Comparison of ENCODE assay signal across 7 mouse cellular contexts in the genomic region with DNA sequence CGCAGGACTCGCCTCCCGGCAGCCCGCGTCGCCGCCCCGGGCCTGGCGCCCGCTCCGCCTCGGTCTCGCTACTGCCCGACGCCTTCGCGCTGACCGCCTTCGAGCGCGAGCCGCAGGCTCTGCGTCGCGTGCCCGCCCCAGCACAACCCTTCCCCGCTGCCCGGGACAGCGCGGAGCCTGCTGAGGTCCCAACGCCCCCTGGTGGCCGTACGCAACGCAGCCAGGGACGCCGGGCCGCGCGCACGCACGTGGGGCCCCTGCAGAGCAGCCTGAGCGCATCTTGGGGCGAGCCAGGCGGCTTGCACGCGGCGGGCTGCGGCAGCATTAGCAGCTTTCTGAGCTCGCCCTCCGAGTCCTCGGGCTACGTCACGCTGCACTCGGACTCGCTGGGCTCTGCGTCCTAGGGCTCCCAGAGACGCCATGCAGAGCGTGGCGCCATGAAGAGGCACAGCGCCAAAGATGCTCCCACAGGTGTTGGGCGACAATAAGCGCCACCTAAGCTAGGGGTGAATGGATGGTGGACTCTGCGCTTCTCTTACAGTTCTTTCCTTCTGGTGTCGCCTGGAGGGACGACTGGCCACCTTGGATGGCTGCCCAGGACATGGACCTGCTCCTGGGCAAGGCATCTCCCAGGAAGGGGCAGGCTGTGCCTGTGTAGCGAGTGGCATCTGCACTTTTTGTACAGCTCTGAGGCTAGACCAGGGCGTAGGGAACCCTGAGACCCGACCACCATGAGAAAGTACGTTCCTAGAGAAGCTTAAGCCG. TPM values are rescaled to one million over a fixed set of nuclear protein-coding genes. Genes with fewer than 3 reads are reported as not detected.
DNase-seq lines count a peak whose midpoint lies in the region; ATAC-seq and TF ChIP-seq lines count a peak whose summit lies in the region.

No protein-coding gene starts in this region.

- H3K36me3 ChIP-seq in embryonic facial prominence, embryonic 12.5 days = no peaks in the 10 kb centered on the region
- no peaks in the 10 kb centered on the region for H3K36me3 ChIP-seq in limb, embryonic 11.5 days (ENCODE audit: control insufficient read depth, insufficient read depth, low read length)
- H3K36me3 ChIP-seq in midbrain, embryonic 13.5 days = no peaks in the 10 kb centered on the region
- H3K36me3 ChIP-seq in small intestine, adult 2 months (ENCODE audit: control insufficient read depth, insufficient read depth, low read length) = no peaks in the 10 kb centered on the region

- peaks cover 15% of the 10 kb centered on the region for H3K4me1 ChIP-seq in embryonic facial prominence, embryonic 12.5 days
- H3K4me1 ChIP-seq in limb, embryonic 11.5 days (ENCODE audit: control insufficient read depth, insufficient read depth, low read length) = peaks cover 9% of the 10 kb centered on the region
- H3K4me1 ChIP-seq in midbrain, embryonic 13.5 days (replicated peaks) = peaks cover 38% of the 10 kb centered on the region
- H3K4me1 ChIP-seq in small intestine, adult 2 months (ENCODE audit: control insufficient read depth, insufficient read depth, insufficient read length, low read length) = peaks cover 11% of the 10 kb centered on the region

- no peak overlapping the region for H3K27ac ChIP-seq in embryonic facial prominence, embryonic 12.5 days
- no peak overlapping the region for H3K27ac ChIP-seq in limb, embryonic 11.5 days (replicated peaks; ENCODE audit: low read depth, low read length)
- no peak overlapping the region for H3K27ac ChIP-seq in midbrain, embryonic 13.5 days
- H3K27ac ChIP-seq in small intestine, adult 2 months (ENCODE audit: insufficient read depth, low read depth, low read length) = no peak overlapping the region

- ATAC-seq in embryonic facial prominence, embryonic 12.5 days (ENCODE audit: insufficient number of reproducible peaks, insufficient read depth, low FRiP score, low TSS enrichment) = peak; percentile 64; the same call in 1 of the 2 replicates
- ATAC-seq in limb, embryonic 11.5 days (ENCODE audit: insufficient number of reproducible peaks, low FRiP score, low TSS enrichment, low read depth) = peak; percentile 65
- ATAC-seq in midbrain, embryonic 13.5 days = peak; percentile 81

- TF ChIP-seq POLR2A in small intestine, adult 2 months (IDR thresholded peaks at IDR 0.05; ENCODE audit: low read depth, low read length) = no peak

- TF ChIP-seq CTCF in small intestine, adult 2 months (IDR thresholded peaks at IDR 0.05; ENCODE audit: extremely low read depth, insufficient read length, insufficient replicate concordance, low read depth, low read length) = peak; percentile 62; the same call in 1 of the 2 replicates

- no peaks in the 10 kb centered on the region for H3K9me3 ChIP-seq in embryonic facial prominence, embryonic 12.5 days
- H3K9me3 ChIP-seq in limb, embryonic 11.5 days (ENCODE audit: control insufficient read depth, low read length) = no peaks in the 10 kb centered on the region
- no peaks in the 10 kb centered on the region for H3K9me3 ChIP-seq in midbrain, embryonic 13.5 days

- peaks cover 90% of the 10 kb centered on the region for H3K27me3 ChIP-seq in embryonic facial prominence, embryonic 12.5 days
- peaks cover 77% of the 10 kb centered on the region for H3K27me3 ChIP-seq in limb, embryonic 11.5 days (ENCODE audit: control insufficient read depth, insufficient read depth, low read length)
- H3K27me3 ChIP-seq in midbrain, embryonic 13.5 days = peaks cover 100% of the 10 kb centered on the region
- H3K27me3 ChIP-seq in small intestine, adult 2 months (ENCODE audit: control insufficient read depth, insufficient read depth, low read length) = peaks cover 21% of the 10 kb centered on the region

- no peak overlapping the region for H3K9ac ChIP-seq in embryonic facial prominence, embryonic 12.5 days
- no peak overlapping the region for H3K9ac ChIP-seq in limb, embryonic 11.5 days (ENCODE audit: low read length)
- H3K9ac ChIP-seq in midbrain, embryonic 13.5 days (replicated peaks) = peak overlapping the region; percentile 53

- H3K4me2 ChIP-seq in embryonic facial prominence, embryonic 12.5 days (replicated peaks) = peak overlapping the region; percentile 53
- peak overlapping the region; percentile 45 for H3K4me2 ChIP-seq in limb, embryonic 11.5 days (ENCODE audit: low read depth, severe bottlenecking)
- H3K4me2 ChIP-seq in midbrain, embryonic 13.5 days (replicated peaks) = peak overlapping the region; percentile 56

- WGBS in embryonic facial prominence, embryonic 12.5 days = 3% methylated on average over 66 of the region's 70 CpGs
- 4% methylated on average over 62 of the region's 70 CpGs for WGBS in limb, embryonic 11.5 days
- WGBS in midbrain, embryonic 13.5 days = 4% methylated on average over 67 of the region's 70 CpGs
- 5% methylated on average over 70 of the region's 70 CpGs for WGBS in small intestine, adult 2 months

- peak overlapping the region; percentile 31 for H3K4me3 ChIP-seq in embryonic facial prominence, embryonic 12.5 days
- H3K4me3 ChIP-seq in limb, embryonic 11.5 days (ENCODE audit: low read depth, low read length) = peak overlapping the region; percentile 17
- peak overlapping the region; percentile 36 for H3K4me3 ChIP-seq in midbrain, embryonic 13.5 days (replicated peaks)
- H3K4me3 ChIP-seq in small intestine, adult 2 months (ENCODE audit: low read depth, low read length) = peak overlapping the region; percentile 40

- peak; percentile 90 for DNase-seq in adrenal gland, postnatal 25 days
- peak; percentile 71 for DNase-seq in heart, adult 8-10 months (ENCODE audit: low spot score)
- DNase-seq in kidney, adult 8-10 months = peak; percentile 68 to 81
- peak; percentile 90 for DNase-seq in limb, embryonic 11.5 days (ENCODE audit: low spot score)

RNA-seq across cellular contexts. Expression of gene Hes3, which starts 8.1 kb away (rescaled TPM):
- not detected in 2 replicates for total RNA-seq in adrenal gland, postnatal 25 days (2021)
- 0.09 TPM in 1 of 2 replicates, not detected in the other for polyA plus RNA-seq in embryonic facial prominence, embryonic 12.5 days (2016; fragmentation: Nextera tagmentation; extraction: Ambion mirVana)
- total RNA-seq in heart, adult 8-10 months (2022) = not detected
- not detected in 2 replicates for polyA plus RNA-seq in limb, embryonic 11.5 days (2014; fragmentation: Nextera tagmentation; extraction: Ambion mirVana)
- polyA plus RNA-seq in midbrain, embryonic 13.5 days (2015; fragmentation: Nextera tagmentation; extraction: Ambion mirVana) = 1.4 and 2.5 TPM in 2 replicates
- not detected in 2 replicates for polyA plus RNA-seq in small intestine, adult 2 months (2012; rRNA removed)

RNA-seq across cellular contexts. Expression of gene Gpr153, which starts 9.3 kb away (rescaled TPM):
- total RNA-seq in adrenal gland, postnatal 25 days (2021) = 3.1 and 3.6 TPM in 2 replicates
- 9.7 and 10.6 TPM in 2 replicates for polyA plus RNA-seq in embryonic facial prominence, embryonic 12.5 days (2016; fragmentation: Nextera tagmentation; extraction: Ambion mirVana)
- total RNA-seq in heart, adult 8-10 months (2022) = 10 to 100 TPM in 2 of 4 experiments, 1 to 10 TPM in 2; 5.6 to 11.9 (median 9.8) TPM
- 3.3 and 3.4 TPM in 2 replicates for polyA plus RNA-seq in limb, embryonic 11.5 days (2014; fragmentation: Nextera tagmentation; extraction: Ambion mirVana)
- 6.0 and 8.1 TPM in 2 replicates for polyA plus RNA-seq in midbrain, embryonic 13.5 days (2015; fragmentation: Nextera tagmentation; extraction: Ambion mirVana)
- 9.4 and 11.6 TPM in 2 replicates for polyA plus RNA-seq in small intestine, adult 2 months (2012; rRNA removed)

RNA-seq across cellular contexts. Expression of gene Icmt, which starts 13.7 kb away (rescaled TPM):
- total RNA-seq in adrenal gland, postnatal 25 days (2021) = 44.9 and 48.7 TPM in 2 replicates
- 30.3 and 33.4 TPM in 2 replicates for polyA plus RNA-seq in embryonic facial prominence, embryonic 12.5 days (2016; fragmentation: Nextera tagmentation; extraction: Ambion mirVana)
- total RNA-seq in heart, adult 8-10 months (2022) = 10 to 100 TPM; 25.2 to 36.4 (median 30.6) TPM
- 28.3 and 29.9 TPM in 2 replicates for polyA plus RNA-seq in limb, embryonic 11.5 days (2014; fragmentation: Nextera tagmentation; extraction: Ambion mirVana)
- polyA plus RNA-seq in midbrain, embryonic 13.5 days (2015; fragmentation: Nextera tagmentation; extraction: Ambion mirVana) = 18.1 and 19.0 TPM in 2 replicates
- polyA plus RNA-seq in small intestine, adult 2 months (2012; rRNA removed) = 16.5 and 26.5 TPM in 2 replicates

RNA-seq across cellular contexts. Expression of gene Rnf207, which starts 35.4 kb away (rescaled TPM):
- 1.1 TPM in 1 of 2 replicates, not detected in the other for total RNA-seq in adrenal gland, postnatal 25 days (2021)
- 1.0 and 2.3 TPM in 2 replicates for polyA plus RNA-seq in embryonic facial prominence, embryonic 12.5 days (2016; fragmentation: Nextera tagmentation; extraction: Ambion mirVana)
- 10 to 100 TPM; 29.1 to 63.4 (median 46.1) TPM for total RNA-seq in heart, adult 8-10 months (2022)
- 0.19 and 0.92 TPM in 2 replicates for polyA plus RNA-seq in limb, embryonic 11.5 days (2014; fragmentation: Nextera tagmentation; extraction: Ambion mirVana)
- 4.7 TPM in 2 replicates for polyA plus RNA-seq in midbrain, embryonic 13.5 days (2015; fragmentation: Nextera tagmentation; extraction: Ambion mirVana)
- 2.1 and 3.7 TPM in 2 replicates for polyA plus RNA-seq in small intestine, adult 2 months (2012; rRNA removed)

RNA-seq across cellular contexts. Expression of gene Rpl22, which starts 42.2 kb away (rescaled TPM):
- total RNA-seq in adrenal gland, postnatal 25 days (2021) = 458 and 532 TPM in 2 replicates
- polyA plus RNA-seq in embryonic facial prominence, embryonic 12.5 days (2016; fragmentation: Nextera tagmentation; extraction: Ambion mirVana) = 395 and 396 TPM in 2 replicates
- total RNA-seq in heart, adult 8-10 months (2022) = 100 to 1,000 TPM; 266 to 327 (median 276) TPM
- 453 and 467 TPM in 2 replicates for polyA plus RNA-seq in limb, embryonic 11.5 days (2014; fragmentation: Nextera tagmentation; extraction: Ambion mirVana)
- 213 and 217 TPM in 2 replicates for polyA plus RNA-seq in midbrain, embryonic 13.5 days (2015; fragmentation: Nextera tagmentation; extraction: Ambion mirVana)
- polyA plus RNA-seq in small intestine, adult 2 months (2012; rRNA removed) = 5.0 and 8.7 TPM in 2 replicates
